Mouse (Mus musculus) right cerebral cortex, postnatal 14 days (tissue): Measurements from ENCODE around the gene Wdr25.
A peak's percentile ranks its signal among the peaks of the same experiment; 100 is the strongest.

Experiments used
- DNase-seq: peaks from one replicate; pipeline ENCODE4 v3.0.0; 2022

Gene Wdr25

GRCm38 (mm10) chr12:108987448-108987847 is 94.0 kb downstream of the Wdr25 start:
- no peak for DNase-seq

- no peak for DNase-seq
Measured at GRCm38 (mm10) chr12:108990425-108990824, 97.0 kb downstream of the Wdr25 start.

- DNase-seq = no peak
Measured at GRCm38 (mm10) chr12:108993046-108993445, 99.6 kb downstream of the Wdr25 start.

- peak; percentile 58 for DNase-seq
Measured at GRCm38 (mm10) chr12:108994436-108995031, 101.1 kb downstream of the Wdr25 start.

GRCm38 (mm10) chr12:108995976-108996636 is 102.7 kb downstream of the Wdr25 start:
- DNase-seq = no peak

GRCm38 (mm10) chr12:108997249-108997648 is 103.8 kb downstream of the Wdr25 start:
- no peak for DNase-seq

- DNase-seq = no peak
Measured at GRCm38 (mm10) chr12:109002978-109003377, 109.5 kb downstream of the Wdr25 start.

GRCm38 (mm10) chr12:109010070-109010649 is 116.7 kb downstream of the Wdr25 start:
- DNase-seq = no peak

- DNase-seq = no peak
Measured at GRCm38 (mm10) chr12:109022181-109022691, 128.8 kb downstream of the Wdr25 start.

- no peak for DNase-seq
Measured at GRCm38 (mm10) chr12:109022966-109023365, 129.5 kb downstream of the Wdr25 start.

GRCm38 (mm10) chr12:109023780-109024179 is 130.3 kb downstream of the Wdr25 start:
- no peak for DNase-seq

GRCm38 (mm10) chr12:109037026-109037425 is 143.6 kb downstream of the Wdr25 start:
- no peak for DNase-seq

- DNase-seq = no peak
Measured at GRCm38 (mm10) chr12:109038179-109038819, 144.9 kb downstream of the Wdr25 start.

GRCm38 (mm10) chr12:109039311-109039710 is 145.9 kb downstream of the Wdr25 start:
- DNase-seq = peak; percentile 41

GRCm38 (mm10) chr12:109044497-109044896 is 151.1 kb downstream of the Wdr25 start:
- DNase-seq = no peak

GRCm38 (mm10) chr12:109045581-109045980 is 152.2 kb downstream of the Wdr25 start:
- DNase-seq = no peak

GRCm38 (mm10) chr12:109049949-109050348 is 156.5 kb downstream of the Wdr25 start:
- DNase-seq = no peak

- no peak for DNase-seq
Measured at GRCm38 (mm10) chr12:109053020-109053806, 159.8 kb downstream of the Wdr25 start.

GRCm38 (mm10) chr12:109057736-109058135 is 164.3 kb downstream of the Wdr25 start:
- peak; percentile 4 for DNase-seq

GRCm38 (mm10) chr12:109058660-109059059 is 165.2 kb downstream of the Wdr25 start:
- peak; percentile 5 for DNase-seq

GRCm38 (mm10) chr12:109067561-109068135 is 174.2 kb downstream of the Wdr25 start:
- peak; percentile 48 for DNase-seq

- no peak for DNase-seq
Measured at GRCm38 (mm10) chr12:109068167-109068653, 174.8 kb downstream of the Wdr25 start, which contains the start of gene Begain. Gene Begain, minus strand, starts transcription at chr12:109068217.
